Mouse (Mus musculus) small intestine, adult 2 months (tissue): Measurements from ENCODE around the gene Rbm43. TPM values are rescaled to one million over a fixed set of nuclear protein-coding genes. Genes with fewer than 3 reads are reported as not detected.

Experiments
- H3K27ac ChIP-seq: fragments of 200-500 bp; 2 replicates; pipeline ENCODE4 v1.5.1; 2012; ENCODE audit warnings: low read depth, low read length, control low read depth, inconsistent platforms; ENCODE audit not compliant: insufficient read depth
- H3K27me3 ChIP-seq: fragments of 200-500 bp; 2 replicates; pipeline ENCODE4 v1.6.1; 2012; ENCODE audit warnings: mild to moderate bottlenecking, moderate library complexity, low read length, inconsistent platforms; ENCODE audit not compliant: control insufficient read depth, insufficient read depth
- H3K36me3 ChIP-seq: fragments of 200-500 bp; 2 replicates; pipeline ENCODE4 v1.6.1; 2012; ENCODE audit warnings: mild to moderate bottlenecking, low read length, control low read depth, inconsistent platforms; ENCODE audit not compliant: control insufficient read depth, insufficient read depth
- H3K4me1 ChIP-seq: fragments of 200-500 bp; 2 replicates; pipeline ENCODE4 v1.6.1; 2012; ENCODE audit warnings: low read length, inconsistent platforms, mixed read lengths; ENCODE audit not compliant: control insufficient read depth, insufficient read depth, insufficient read length
- H3K4me3 ChIP-seq: fragments of 200-500 bp; 2 replicates; pipeline ENCODE4 v1.5.1; 2012; ENCODE audit warnings: low read depth, mild to moderate bottlenecking, control low read depth, inconsistent platforms, low read length, moderate library complexity
- CTCF ChIP-seq: fragments of 200-500 bp; IDR thresholded peaks from 2 replicates; pipeline ENCODE4 v1.5.1; 2012; ENCODE audit warnings: low read depth, mild to moderate bottlenecking, control low read depth, inconsistent platforms, low read length, moderate library complexity, mixed read lengths; ENCODE audit not compliant: insufficient replicate concordance, insufficient read length; ENCODE audit errors: extremely low read depth
- POLR2A ChIP-seq: fragments of 200-500 bp; IDR thresholded peaks from 2 replicates; pipeline ENCODE4 v1.6.1; 2012; ENCODE audit warnings: low read depth, mild to moderate bottlenecking, control low read depth, inconsistent platforms, low read length, moderate library complexity
- whole genome bisulfite sequencing: fragments of 180-500 bp; shearing (Covaris S2); methylation state at CpG from one replicate; pipeline ENCODE4 v1.1.7; 2018; 5-methylcytosine and 5-hydroxymethylcytosine counted together
- polyA plus RNA-seq: library from polyadenylated mRNA; depleted of rRNA; stranded (reverse); fragments of >200 nt; gene quantifications from 2 replicates; pipeline ENCODE4 v1.2.3, GENCODE M21; 2012

Rbm43 gene
- polyA plus RNA-seq, 1 experiment = 3.5 TPM

GRCm38 (mm10) chr2:51937004-51937403 lies 2.0 kb upstream of the Rbm43 start:
- TF ChIP-seq POLR2A (no peak), CTCF (no peak)
- no peak overlapping the region for H3K27ac ChIP-seq
- 65% methylated on average over 6 of the region's 6 CpGs for WGBS
- H3K27me3 ChIP-seq = no peaks in the 10 kb centered on the region
- no peaks in the 10 kb centered on the region for H3K4me1 ChIP-seq
- H3K4me3 ChIP-seq = no peak overlapping the region
- H3K36me3 ChIP-seq = no peaks in the 10 kb centered on the region

GRCm38 (mm10) chr2:51936585-51936984 lies 1.6 kb upstream of the Rbm43 start:
- Histone ChIP-seq H3K27me3 (no peaks in the 10 kb centered on the region), H3K4me1 (no peaks in the 10 kb centered on the region), H3K27ac (no peak overlapping the region), H3K36me3 (no peaks in the 10 kb centered on the region), H3K4me3 (no peak overlapping the region)
- 67% methylated on average over 3 of the region's 3 CpGs for WGBS
- TF ChIP-seq POLR2A (no peak), CTCF (no peak)

GRCm38 (mm10) chr2:51935921-51936320 lies 958 bp upstream of the Rbm43 start:
- TF ChIP-seq POLR2A = no peak
- no peak for TF ChIP-seq CTCF
- whole genome bisulfite sequencing = 89% methylated on average over 7 of the region's 7 CpGs
- Histone ChIP-seq H3K36me3 (no peaks in the 10 kb centered on the region), H3K4me1 (no peaks in the 10 kb centered on the region), H3K4me3 (no peak overlapping the region), H3K27ac (no peak overlapping the region), H3K27me3 (no peaks in the 10 kb centered on the region)

GRCm38 (mm10) chr2:51933341-51934134 lies 1.4 kb downstream of the Rbm43 start:
- TF ChIP-seq POLR2A (no peak), CTCF (no peak)
- 61% methylated on average over 12 of the region's 12 CpGs for WGBS
- Histone ChIP-seq H3K4me1 (no peaks in the 10 kb centered on the region), H3K4me3 (no peak overlapping the region), H3K27me3 (no peaks in the 10 kb centered on the region), H3K36me3 (peaks cover 1% of the 10 kb centered on the region; the same call in 1 of the 2 replicates), H3K27ac (no peak overlapping the region)

- H3K27ac ChIP-seq = no peak overlapping the region
- peaks cover 3% of the 10 kb centered on the region; the same call in 1 of the 2 replicates for H3K36me3 ChIP-seq
- H3K27me3 ChIP-seq = no peaks in the 10 kb centered on the region
- TF ChIP-seq POLR2A = no peak
- TF ChIP-seq CTCF = no peak
- 77% methylated on average over 7 of the region's 7 CpGs for WGBS
- H3K4me3 ChIP-seq = no peak overlapping the region
- no peaks in the 10 kb centered on the region for H3K4me1 ChIP-seq
These were observed 3.7 kb downstream of the Rbm43 start for GRCm38 (mm10) chr2:51931241-51931640.

- TF ChIP-seq POLR2A (no peak), CTCF (peak; percentile 59; the same call in 1 of the 2 replicates)
- WGBS = 12% methylated on average over 5 of the region's 5 CpGs
- no peaks in the 10 kb centered on the region for H3K36me3 ChIP-seq
- no peak overlapping the region for H3K27ac ChIP-seq
- no peak overlapping the region for H3K4me3 ChIP-seq
- no peaks in the 10 kb centered on the region for H3K27me3 ChIP-seq
- H3K4me1 ChIP-seq = no peaks in the 10 kb centered on the region
These were observed 19.9 kb downstream of the Rbm43 start for GRCm38 (mm10) chr2:51914944-51915680.

GRCm38 (mm10) chr2:51914532-51914931 lies 20.4 kb downstream of the Rbm43 start:
- H3K4me1 ChIP-seq = no peaks in the 10 kb centered on the region
- no peak overlapping the region for H3K4me3 ChIP-seq
- H3K27ac ChIP-seq = no peak overlapping the region
- 37% methylated on average over 7 of the region's 7 CpGs for WGBS
- no peaks in the 10 kb centered on the region for H3K27me3 ChIP-seq
- H3K36me3 ChIP-seq = no peaks in the 10 kb centered on the region
- no peak for TF ChIP-seq POLR2A
- TF ChIP-seq CTCF = no peak
